Comparison of ENCODE assay signal across 13 mouse cellular contexts in genomic region chr11:119997351-119997750, GRCm38 (mm10). TPM values are rescaled to one million over a fixed set of nuclear protein-coding genes. Genes with fewer than 3 reads are reported as not detected.
"Had no signal": no experiment of that assay in that cellular context is flagged by ENCODE, and none has a peak within 500 bp of the region (broad histone marks: within the 10 kb centered on the region; RNA-seq: fewer than 3 reads in every experiment).

No protein-coding gene starts in this region.

- H3K4me3 ChIP-seq: kidney, embryonic 15.5 days; liver, embryonic 13.5 days had no signal

- H3K27ac ChIP-seq: kidney, embryonic 15.5 days; liver, embryonic 13.5 days had no signal

- DNase-seq: kidney, adult 8-10 months; kidney, postnatal 10 days; kidney, postnatal 36 days; left cerebral cortex, postnatal 4 days; liver, embryonic 13.5 days; lung, adult 2 months; lung, postnatal 14 days; lung, postnatal 4 days; midbrain, embryonic 14.5 days; thymus, adult 18-20 months; thymus, postnatal 36 days had no signal

RNA-seq across cellular contexts. Expression of gene Aatk, which starts 49.6 kb away (rescaled TPM):
- total RNA-seq: megakaryocyte-erythroid progenitor cell, adult 5-6 weeks had no signal
